Mouse (Mus musculus): ENCODE measurements around the gene Cdk7. TPM values are rescaled to one million over a fixed set of nuclear protein-coding genes. Genes with fewer than 3 reads are reported as not detected.

Gene Cdk7
- polyA plus RNA-seq (2015; fragmentation: Nextera tagmentation; extraction: Ambion mirVana) = 91.7 and 98.8 TPM in 2 replicates

GRCm38 (mm10) chr13:100730861-100731176 lies at the start of gene Cdk7:
Gene Cdk7 (minus strand): TSS chr13:100730939.
- peaks cover 28% of the 10 kb centered on the region for H3K36me3 ChIP-seq
- H3K4me1 ChIP-seq = peaks cover 9% of the 10 kb centered on the region
- WGBS = 0% methylated on average over 19 of the region's 19 CpGs
- H3K27me3 ChIP-seq = no peaks in the 10 kb centered on the region
- peak within 1 kb of the TSS; percentile 68 for H3K4me2 ChIP-seq
- ATAC-seq (ENCODE audit: insufficient number of reproducible peaks, insufficient read depth, low FRiP score, low TSS enrichment, low read depth) = peak; percentile 94
- peak within 1 kb of the TSS; percentile 94 for H3K27ac ChIP-seq
- H3K9me3 ChIP-seq = no peaks in the 10 kb centered on the region
- H3K4me3 ChIP-seq = peak within 1 kb of the TSS; percentile 93
- H3K9ac ChIP-seq = peak within 1 kb of the TSS; percentile 94

GRCm38 (mm10) chr13:100777491-100777890 lies 46.8 kb upstream of the Cdk7 start:
- Histone ChIP-seq H3K36me3 (peaks cover 25% of the 10 kb centered on the region), H3K27ac (no peak overlapping the region), H3K27me3 (no peaks in the 10 kb centered on the region), H3K9me3 (no peaks in the 10 kb centered on the region), H3K4me1 (peaks cover 18% of the 10 kb centered on the region), H3K4me3 (no peak overlapping the region), H3K4me2 (no peak overlapping the region), H3K9ac (no peak overlapping the region)
- ATAC-seq (ENCODE audit: insufficient number of reproducible peaks, insufficient read depth, low FRiP score, low TSS enrichment, low read depth) = no peak
- WGBS = 81% methylated on average over 3 of the region's 3 CpGs

- Histone ChIP-seq H3K27me3 (no peaks in the 10 kb centered on the region), H3K36me3 (peaks cover 25% of the 10 kb centered on the region), H3K9me3 (no peaks in the 10 kb centered on the region), H3K9ac (0 out of 2 replicates have a peak overlapping the region, but pooled peaks have one; percentile 87), H3K4me2 (peak overlapping the region; percentile 97; the same call in 1 of the 2 replicates), H3K4me1 (peaks cover 18% of the 10 kb centered on the region), H3K27ac (no peak overlapping the region), H3K4me3 (no peak overlapping the region)
- ATAC-seq (ENCODE audit: insufficient number of reproducible peaks, insufficient read depth, low FRiP score, low TSS enrichment, low read depth) = no peak
- WGBS = 62% methylated on average over 6 of the region's 6 CpGs
Measured at GRCm38 (mm10) chr13:100776710-100777109, 46.0 kb upstream of the Cdk7 start.

- H3K36me3 ChIP-seq = peaks cover 25% of the 10 kb centered on the region
- WGBS = 13% methylated on average over 8 of the region's 8 CpGs
- H3K9me3 ChIP-seq = no peaks in the 10 kb centered on the region
- H3K4me2 ChIP-seq = peak overlapping the region; percentile 97
- H3K4me3 ChIP-seq = peak overlapping the region; percentile 91
- no peaks in the 10 kb centered on the region for H3K27me3 ChIP-seq
- H3K27ac ChIP-seq = 0 out of 2 replicates have a peak overlapping the region, but pooled peaks have one; percentile 35
- H3K4me1 ChIP-seq = peaks cover 18% of the 10 kb centered on the region
- H3K9ac ChIP-seq = peak overlapping the region; percentile 87
- ATAC-seq (ENCODE audit: insufficient number of reproducible peaks, insufficient read depth, low FRiP score, low TSS enrichment, low read depth) = no peak
Measured at GRCm38 (mm10) chr13:100776056-100776419, 45.3 kb upstream of the Cdk7 start.

- peak within 1 kb of the TSS; percentile 87 for H3K9ac ChIP-seq
- H3K27ac ChIP-seq = 0 out of 2 replicates have a peak within 1 kb of the TSS, but pooled peaks have one; percentile 35
- peak; percentile 87 for ATAC-seq (ENCODE audit: insufficient number of reproducible peaks, insufficient read depth, low FRiP score, low TSS enrichment, low read depth)
- H3K4me3 ChIP-seq = peak within 1 kb of the TSS; percentile 91
- H3K27me3 ChIP-seq = no peaks in the 10 kb centered on the region
- no peaks in the 10 kb centered on the region for H3K9me3 ChIP-seq
- WGBS = under 1% methylated on average over 46 of the region's 46 CpGs
- peaks cover 26% of the 10 kb centered on the region for H3K36me3 ChIP-seq
- peak within 1 kb of the TSS; percentile 97 for H3K4me2 ChIP-seq
- H3K4me1 ChIP-seq = peaks cover 18% of the 10 kb centered on the region
Measured at GRCm38 (mm10) chr13:100775252-100776055, 44.7 kb upstream of the Cdk7 start, which contains the start of gene Cenph. Gene Cenph (minus strand): TSS chr13:100775899.

GRCm38 (mm10) chr13:100774704-100775103 lies 44.0 kb upstream of the Cdk7 start:
- peak overlapping the region; percentile 87 for H3K9ac ChIP-seq
- peak overlapping the region; percentile 97 for H3K4me2 ChIP-seq
- H3K9me3 ChIP-seq = no peaks in the 10 kb centered on the region
- H3K4me3 ChIP-seq = peak overlapping the region; percentile 91
- H3K27ac ChIP-seq = no peak overlapping the region
- H3K4me1 ChIP-seq = peaks cover 18% of the 10 kb centered on the region
- peaks cover 29% of the 10 kb centered on the region for H3K36me3 ChIP-seq
- ATAC-seq (ENCODE audit: insufficient number of reproducible peaks, insufficient read depth, low FRiP score, low TSS enrichment, low read depth) = no peak
- no peaks in the 10 kb centered on the region for H3K27me3 ChIP-seq

- no peaks in the 10 kb centered on the region for H3K9me3 ChIP-seq
- ATAC-seq (ENCODE audit: insufficient number of reproducible peaks, insufficient read depth, low FRiP score, low TSS enrichment, low read depth) = no peak
Measured at GRCm38 (mm10) chr13:100755329-100755728, 24.6 kb upstream of the Cdk7 start.

GRCm38 (mm10) chr13:100754186-100754585 lies 23.4 kb upstream of the Cdk7 start:
- Histone ChIP-seq H3K27me3 (no peaks in the 10 kb centered on the region), H3K4me2 (no peak overlapping the region), H3K9me3 (no peaks in the 10 kb centered on the region), H3K36me3 (peaks cover 2% of the 10 kb centered on the region; the same call in 1 of the 2 replicates), H3K27ac (no peak overlapping the region), H3K4me1 (no peaks in the 10 kb centered on the region), H3K9ac (no peak overlapping the region), H3K4me3 (no peak overlapping the region)
- no peak for ATAC-seq (ENCODE audit: insufficient number of reproducible peaks, insufficient read depth, low FRiP score, low TSS enrichment, low read depth)
- 66% methylated on average over 4 of the region's 4 CpGs for WGBS

More at GRCm38 (mm10) chr13:100755329-100755728, 24.6 kb upstream of the Cdk7 start:
- peaks cover 14% of the 10 kb centered on the region for H3K36me3 ChIP-seq
- H3K27ac ChIP-seq = no peak overlapping the region
- H3K9ac ChIP-seq = no peak overlapping the region
- H3K4me1 ChIP-seq = no peaks in the 10 kb centered on the region
- 86% methylated on average over 2 of the region's 2 CpGs for WGBS
- H3K4me3 ChIP-seq = no peak overlapping the region
- H3K27me3 ChIP-seq = no peaks in the 10 kb centered on the region
- H3K4me2 ChIP-seq = no peak overlapping the region

GRCm38 (mm10) chr13:100753011-100753410 lies 22.3 kb upstream of the Cdk7 start:
- Histone ChIP-seq H3K27ac (no peak overlapping the region), H3K9me3 (no peaks in the 10 kb centered on the region), H3K9ac (no peak overlapping the region), H3K27me3 (no peaks in the 10 kb centered on the region), H3K4me3 (no peak overlapping the region), H3K4me1 (no peaks in the 10 kb centered on the region), H3K36me3 (no peaks in the 10 kb centered on the region), H3K4me2 (no peak overlapping the region)
- ATAC-seq (ENCODE audit: insufficient number of reproducible peaks, insufficient read depth, low FRiP score, low TSS enrichment, low read depth) = no peak
- WGBS = 84% methylated on average over 6 of the region's 6 CpGs

- no peaks in the 10 kb centered on the region for H3K4me1 ChIP-seq
- H3K4me2 ChIP-seq = no peak overlapping the region
- H3K27ac ChIP-seq = no peak overlapping the region
- H3K36me3 ChIP-seq = no peaks in the 10 kb centered on the region
- no peaks in the 10 kb centered on the region for H3K27me3 ChIP-seq
- WGBS = 82% methylated on average over 8 of the region's 8 CpGs
- no peak overlapping the region for H3K4me3 ChIP-seq
- H3K9ac ChIP-seq = no peak overlapping the region
- no peaks in the 10 kb centered on the region for H3K9me3 ChIP-seq
- no peak for ATAC-seq (ENCODE audit: insufficient number of reproducible peaks, insufficient read depth, low FRiP score, low TSS enrichment, low read depth)
Measured at GRCm38 (mm10) chr13:100752529-100752928, 21.8 kb upstream of the Cdk7 start.

GRCm38 (mm10) chr13:100751402-100751801 lies 20.7 kb upstream of the Cdk7 start:
- 88% methylated on average over 3 of the region's 3 CpGs for WGBS
- H3K9ac ChIP-seq = no peak overlapping the region
- no peak overlapping the region for H3K27ac ChIP-seq
- ATAC-seq (ENCODE audit: insufficient number of reproducible peaks, insufficient read depth, low FRiP score, low TSS enrichment, low read depth) = no peak
- no peaks in the 10 kb centered on the region for H3K36me3 ChIP-seq
- H3K4me2 ChIP-seq = no peak overlapping the region
- no peaks in the 10 kb centered on the region for H3K27me3 ChIP-seq
- no peaks in the 10 kb centered on the region for H3K9me3 ChIP-seq
- no peaks in the 10 kb centered on the region for H3K4me1 ChIP-seq
- no peak overlapping the region for H3K4me3 ChIP-seq

GRCm38 (mm10) chr13:100750799-100751198 lies 20.1 kb upstream of the Cdk7 start:
- 80% methylated on average over 5 of the region's 5 CpGs for WGBS
- H3K27ac ChIP-seq = no peak overlapping the region
- no peaks in the 10 kb centered on the region for H3K27me3 ChIP-seq
- no peaks in the 10 kb centered on the region for H3K4me1 ChIP-seq
- no peak for ATAC-seq (ENCODE audit: insufficient number of reproducible peaks, insufficient read depth, low FRiP score, low TSS enrichment, low read depth)
- H3K36me3 ChIP-seq = no peaks in the 10 kb centered on the region
- no peak overlapping the region for H3K4me3 ChIP-seq
- no peak overlapping the region for H3K9ac ChIP-seq
- no peaks in the 10 kb centered on the region for H3K9me3 ChIP-seq
- no peak overlapping the region for H3K4me2 ChIP-seq

Data from embryonic facial prominence, embryonic 13.5 days (tissue).